Mouse (Mus musculus): ENCODE measurements around the gene Chad. TPM values are rescaled to one million over a fixed set of nuclear protein-coding genes. Genes with fewer than 3 reads are reported as not detected.

The Chad gene
- total and polyA plus RNA-seq, 3 experiments, result 0.17 to 0.41 TPM; not detected in 1

DNA sequence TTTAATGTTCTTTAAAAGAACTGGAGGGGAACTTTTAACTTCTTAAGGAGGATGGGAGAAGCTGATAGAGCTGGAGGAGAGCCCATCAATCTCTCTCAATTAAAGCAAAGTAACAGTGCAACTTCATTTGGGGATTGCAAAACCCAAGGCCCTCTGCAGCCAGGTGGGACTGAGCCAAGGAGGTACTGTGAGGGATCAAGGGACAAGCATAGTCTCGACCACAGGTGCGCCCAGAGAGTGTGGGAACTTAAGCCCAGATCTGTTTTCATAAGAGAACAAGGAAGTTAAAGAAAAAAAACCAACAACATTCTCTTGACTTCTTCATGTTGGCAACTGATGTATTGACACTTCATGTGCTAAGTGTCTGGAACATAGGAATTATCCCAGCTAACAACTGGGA, 10.2 kb downstream of the Chad start:
- in situ Hi-C loops (cut with MboI; ENCODE audit: low pct_ligation_motif_present, low pct_unique_long_range_greater_than_20kb, low sequenced_read_pairs), result no loop called here
- Histone ChIP-seq H3K79me2 (replicated peaks; ENCODE audit: control insufficient read depth, extremely low read depth, insufficient read depth, poor library complexity, severe bottlenecking) (no peaks in the 10 kb centered on the region), H3K4me3 (replicated peaks in 1 of 3; ENCODE audit: low read depth in 2 of 3, low read length in 2 of 3, poor library complexity in 1 of 3) (no peak overlapping the region), H3K27me3 (replicated peaks) (no peaks in the 10 kb centered on the region), H3K27ac (ENCODE audit: insufficient read depth, low read depth) (no peak overlapping the region), H3K4me2 (ENCODE audit: insufficient read depth, low read depth, poor library complexity, severe bottlenecking) (no peak overlapping the region), H3K36me3 (replicated peaks in 1 of 2; ENCODE audit: control insufficient read depth in 1 of 2, insufficient read depth in 1 of 2, low read length in 1 of 2) (peaks cover 11 to 55% of the 10 kb centered on the region in 2 experiments), H3K9ac (ENCODE audit: insufficient read depth, low read depth) (no peak overlapping the region), H3K9me3 (replicated peaks; ENCODE audit: low read length) (no peaks in the 10 kb centered on the region), H3K4me1 (ENCODE audit: control insufficient read depth in 1 of 2, insufficient read depth in 2 of 2) (peaks cover 0 to 17% of the 10 kb centered on the region in 2 experiments; a peak in 2 of 4 replicates)
- dilution Hi-C loops (cut with MboI; ENCODE audit: extremely low pct_ligation_motif_present, extremely low pct_unique_long_range_greater_than_20kb, low sequenced_read_pairs), result no loop called here
- no peak for TF ChIP-seq ZMIZ1 (IDR thresholded peaks at IDR 0.05; ENCODE audit: low read depth, low read length)
- TF ChIP-seq CTCF (conservative IDR thresholded peaks at IDR 0.05 in 1 of 2, IDR thresholded peaks at IDR 0.05 in 1 of 2; ENCODE audit: low read depth in 2 of 2, low read length in 2 of 2), result 0 out of 4 replicates have a peak, but pooled peaks of 1 of the 2 experiments have one; percentile 3
- DNase-seq (ENCODE audit: extremely low read depth), result no peak

DNA sequence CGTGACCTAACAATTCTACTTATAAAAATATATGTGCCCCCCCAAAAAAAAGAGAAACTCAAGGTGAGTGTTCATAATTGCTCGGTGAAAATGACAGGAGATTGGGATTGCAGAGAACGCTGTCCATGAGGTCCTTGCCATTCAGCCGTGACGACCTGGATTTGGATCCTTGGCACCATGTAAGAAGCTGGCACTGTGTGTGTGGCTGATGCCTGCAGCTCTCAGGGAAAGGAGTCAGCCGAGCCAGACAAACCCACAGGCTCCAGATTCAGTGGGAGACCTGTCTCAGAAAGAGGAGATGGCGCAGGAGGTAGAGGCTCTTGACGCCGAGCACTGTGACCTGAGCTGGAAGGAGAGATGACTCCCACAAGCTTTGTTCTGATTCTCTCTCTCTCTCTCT, 11.5 kb downstream of the Chad start:
- no peaks in the 10 kb centered on the region for H3K9me3 ChIP-seq (replicated peaks; ENCODE audit: low read length)
- DNase-seq (ENCODE audit: extremely low read depth), result no peak
- no peak overlapping the region for H3K4me3 ChIP-seq (replicated peaks in 1 of 3; ENCODE audit: low read depth in 2 of 3, low read length in 2 of 3, poor library complexity in 1 of 3)
- H3K27me3 ChIP-seq (replicated peaks), result no peaks in the 10 kb centered on the region
- H3K27ac ChIP-seq (ENCODE audit: insufficient read depth, low read depth), result no peak overlapping the region
- H3K4me1 ChIP-seq (ENCODE audit: control insufficient read depth in 1 of 2, insufficient read depth in 2 of 2), result peaks cover 0 to 17% of the 10 kb centered on the region in 2 experiments; a peak in 2 of 4 replicates
- H3K36me3 ChIP-seq (replicated peaks in 1 of 2; ENCODE audit: control insufficient read depth in 1 of 2, insufficient read depth in 1 of 2, low read length in 1 of 2), result peaks cover 1 to 43% of the 10 kb centered on the region in 2 experiments
- dilution Hi-C loops (cut with MboI; ENCODE audit: extremely low pct_ligation_motif_present, extremely low pct_unique_long_range_greater_than_20kb, low sequenced_read_pairs), result no loop called here
- in situ Hi-C loops (cut with MboI; ENCODE audit: low pct_ligation_motif_present, low pct_unique_long_range_greater_than_20kb, low sequenced_read_pairs), result no loop called here
- H3K79me2 ChIP-seq (replicated peaks; ENCODE audit: control insufficient read depth, extremely low read depth, insufficient read depth, poor library complexity, severe bottlenecking), result no peaks in the 10 kb centered on the region; the same call in 1 of the 2 replicates
- no peak for TF ChIP-seq ZMIZ1 (IDR thresholded peaks at IDR 0.05; ENCODE audit: low read depth, low read length)
- TF ChIP-seq RAD21 (IDR thresholded peaks at IDR 0.05; ENCODE audit: low read depth, low read length), result no peak
- TF ChIP-seq CHD2 (IDR thresholded peaks at IDR 0.05; ENCODE audit: low read length), result no peak
- TF ChIP-seq SMC3 (IDR thresholded peaks at IDR 0.05; ENCODE audit: low read depth, low read length), result no peak
- no peak for TF ChIP-seq ZNF384 (IDR thresholded peaks at IDR 0.05; ENCODE audit: low read depth, low read length)
- no peak for TF ChIP-seq UBTF (IDR thresholded peaks at IDR 0.05; ENCODE audit: low read depth, low read length)
- TF ChIP-seq PAX5 (IDR thresholded peaks at IDR 0.05; ENCODE audit: low read length), result no peak
- TF ChIP-seq E2F4 (IDR thresholded peaks at IDR 0.05; ENCODE audit: insufficient replicate concordance, low read depth, low read length), result no peak
- no peak for TF ChIP-seq JUN (IDR thresholded peaks at IDR 0.05; ENCODE audit: insufficient read depth, low read depth, low read length)
- no peak for TF ChIP-seq EP300 (IDR thresholded peaks at IDR 0.05; ENCODE audit: low read length)
- TF ChIP-seq GABPA (IDR thresholded peaks at IDR 0.05; ENCODE audit: insufficient replicate concordance, low read depth, low read length), result no peak
- no peak for TF ChIP-seq POLR2A (IDR thresholded peaks at IDR 0.05; ENCODE audit: low read depth, low read length)
- no peak for TF ChIP-seq NELFE (IDR thresholded peaks at IDR 0.05; ENCODE audit: low read depth, low read length)
- no peak for TF ChIP-seq POLR2AphosphoS2 (IDR thresholded peaks at IDR 0.05; ENCODE audit: low read depth, low read length)
- no peak for TF ChIP-seq TCF12 (IDR thresholded peaks at IDR 0.05; ENCODE audit: low read depth, low read length)
- TF ChIP-seq SIN3A (IDR thresholded peaks at IDR 0.05; ENCODE audit: low read length), result no peak
- TF ChIP-seq ZKSCAN1 (IDR thresholded peaks at IDR 0.05; ENCODE audit: borderline replicate concordance, low read depth, low read length), result no peak
- no peak for TF ChIP-seq BHLHE40 (IDR thresholded peaks at IDR 0.05; ENCODE audit: low read depth, low read length)
- TF ChIP-seq KAT2A (IDR thresholded peaks at IDR 0.05; ENCODE audit: insufficient replicate concordance, low read length), result no peak
- no peak for TF ChIP-seq TBP (conservative IDR thresholded peaks at IDR 0.05; ENCODE audit: low read depth, low read length)
- H3K9ac ChIP-seq (ENCODE audit: insufficient read depth, low read depth), result no peak overlapping the region
- H3K4me2 ChIP-seq (ENCODE audit: insufficient read depth, low read depth, poor library complexity, severe bottlenecking), result no peak overlapping the region
